Mouse (Mus musculus) embryonic facial prominence, embryonic 12.5 days (tissue): Measurements from ENCODE around the gene Zmiz2. TPM values are rescaled to one million over a fixed set of nuclear protein-coding genes. Genes with fewer than 3 reads are reported as not detected.
A peak's percentile ranks its signal among the peaks of the same experiment; 100 is the strongest.
"Not testable (repeated sequence)": the region's sequence is repeated elsewhere in the genome, so short reads cannot be mapped to it uniquely, and the experiment has no call there.

Experiments
- ATAC-seq: fragments of 200-750 bp; cut with Nextera tagmentation; 2 replicates; pipeline ENCODE4 v1.8.0; 2017; ENCODE audit not compliant: insufficient number of reproducible peaks, insufficient read depth, low FRiP score, low TSS enrichment
- H3K27ac ChIP-seq: fragments of 300-500 bp; sonication (generic); 2 replicates; pipeline ENCODE4 v1.5.1; 2016; ENCODE audit warnings: mild to moderate bottlenecking
- H3K27me3 ChIP-seq: fragments of 300-500 bp; sonication (generic); 2 replicates; pipeline ENCODE4 v1.6.1; 2016; ENCODE audit warnings: mild to moderate bottlenecking, moderate library complexity
- H3K36me3 ChIP-seq: fragments of 300-500 bp; sonication (generic); 2 replicates; pipeline ENCODE4 v1.6.1; 2016; ENCODE audit warnings: mild to moderate bottlenecking
- H3K4me1 ChIP-seq: fragments of 300-500 bp; sonication (generic); 2 replicates; pipeline ENCODE4 v1.6.1; 2016
- H3K4me2 ChIP-seq: fragments of 300-500 bp; sonication (generic); replicated peaks from 2 replicates; pipeline ENCODE4 v1.6.1; 2016; ENCODE audit warnings: mild to moderate bottlenecking, moderate library complexity
- H3K4me3 ChIP-seq: fragments of 300-500 bp; sonication (generic); 2 replicates; pipeline ENCODE4 v1.5.1; 2016; ENCODE audit warnings: mild to moderate bottlenecking
- H3K9ac ChIP-seq: fragments of 300-500 bp; sonication (generic); 2 replicates; pipeline ENCODE4 v1.6.1; 2016; ENCODE audit warnings: mild to moderate bottlenecking, moderate library complexity
- H3K9me3 ChIP-seq: fragments of 300-500 bp; sonication (generic); 2 replicates; pipeline ENCODE4 v1.6.1; 2016; ENCODE audit warnings: mild to moderate bottlenecking, moderate library complexity
- WGBS: fragments of 180-500 bp; shearing (Covaris S2); methylation state at CpG from one replicate; pipeline ENCODE4 v1.1.7; 2016; 5-methylcytosine and 5-hydroxymethylcytosine counted together
- polyA plus RNA-seq: library from polyadenylated mRNA; unstranded; fragments of >200 nt; fragmentation: Nextera tagmentation; extraction: Ambion mirVana; gene quantifications from 2 replicates; pipeline ENCODE4 v1.2.1, GENCODE M21; 2016

The Zmiz2 gene
- polyA plus RNA-seq, 1 experiment from 2014 or later = 11.9 TPM

- Histone ChIP-seq H3K27me3 (no peaks in the 10 kb centered on the region), H3K36me3 (peaks cover 60% of the 10 kb centered on the region), H3K4me2 (no peak overlapping the region), H3K27ac (no peak overlapping the region), H3K9me3 (no peaks in the 10 kb centered on the region), H3K9ac (no peak overlapping the region), H3K4me3 (no peak overlapping the region), H3K4me1 (no peaks in the 10 kb centered on the region)
- ATAC-seq = no peak
- 93% methylated on average over 2 of the region's 2 CpGs for WGBS
Observed at GRCm38 (mm10) chr11:6437667-6438066, 48.8 kb downstream of the Zmiz2 start.

GRCm38 (mm10) chr11:6440171-6440570, 51.3 kb downstream of the Zmiz2 start:
- Histone ChIP-seq H3K9me3 (no peaks in the 10 kb centered on the region), H3K36me3 (peaks cover 35% of the 10 kb centered on the region), H3K4me2 (no peak overlapping the region), H3K27me3 (no peaks in the 10 kb centered on the region), H3K27ac (no peak overlapping the region), H3K4me1 (peaks cover 5% of the 10 kb centered on the region; the same call in 1 of the 2 replicates), H3K4me3 (no peak overlapping the region), H3K9ac (no peak overlapping the region)
- ATAC-seq = no peak
- WGBS = 96% methylated on average over 4 of the region's 4 CpGs

GRCm38 (mm10) chr11:6442566-6442965, 53.7 kb downstream of the Zmiz2 start:
- 97% methylated on average over 4 of the region's 4 CpGs for WGBS
- Histone ChIP-seq H3K27me3 (no peaks in the 10 kb centered on the region), H3K27ac (no peak overlapping the region), H3K9ac (no peak overlapping the region), H3K36me3 (peaks cover 14% of the 10 kb centered on the region), H3K4me3 (no peak overlapping the region), H3K9me3 (no peaks in the 10 kb centered on the region), H3K4me1 (peaks cover 5% of the 10 kb centered on the region; the same call in 1 of the 2 replicates), H3K4me2 (no peak overlapping the region)
- ATAC-seq = no peak

- ATAC-seq = no peak
- Histone ChIP-seq H3K27me3 (no peaks in the 10 kb centered on the region), H3K4me2 (peak overlapping the region; percentile 73), H3K4me3 (peak overlapping the region; percentile 72), H3K9me3 (no peaks in the 10 kb centered on the region), H3K36me3 (peaks cover 9% of the 10 kb centered on the region), H3K4me1 (peaks cover 5% of the 10 kb centered on the region; the same call in 1 of the 2 replicates), H3K27ac (no peak overlapping the region; the same call in 1 of the 2 replicates), H3K9ac (peak overlapping the region; percentile 90)
- WGBS = 63% methylated on average over 4 of the region's 4 CpGs
Observed at GRCm38 (mm10) chr11:6443102-6443501, 54.2 kb downstream of the Zmiz2 start.

DNA sequence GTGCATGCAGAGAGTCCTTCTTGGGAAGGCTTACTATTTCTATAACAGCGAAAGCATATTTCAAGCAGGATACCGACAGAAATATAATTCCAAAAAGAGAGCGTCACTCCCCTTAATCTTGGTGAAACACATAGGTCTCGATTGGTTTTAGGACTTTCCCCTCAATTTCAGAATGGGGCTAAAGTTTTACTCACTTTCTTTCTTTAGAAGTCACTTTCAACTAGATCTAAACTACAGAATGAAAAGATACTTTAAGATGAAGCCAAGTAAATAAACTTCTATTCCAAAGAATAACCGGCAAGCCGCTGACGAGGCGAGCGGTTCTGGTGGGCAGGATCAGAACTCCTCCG, 54.8 kb downstream of the Zmiz2 start:
- peaks cover 3% of the 10 kb centered on the region for H3K36me3 ChIP-seq
- no peak for ATAC-seq
- H3K4me2 ChIP-seq = peak overlapping the region; percentile 73
- no peaks in the 10 kb centered on the region for H3K9me3 ChIP-seq
- peak overlapping the region; percentile 96 for H3K27ac ChIP-seq
- no peaks in the 10 kb centered on the region for H3K27me3 ChIP-seq
- H3K9ac ChIP-seq = peak overlapping the region; percentile 90
- peaks cover 5% of the 10 kb centered on the region; the same call in 1 of the 2 replicates for H3K4me1 ChIP-seq
- 2% methylated on average over 10 of the region's 10 CpGs for WGBS
- H3K4me3 ChIP-seq = peak overlapping the region; percentile 72

GRCm38 (mm10) chr11:6444077-6444853, 55.4 kb downstream of the Zmiz2 start, which contains the start of gene H2afv:
H2afv (minus strand) TSS chr11:6444443.
- Histone ChIP-seq H3K4me1 (peaks cover 5% of the 10 kb centered on the region; the same call in 1 of the 2 replicates), H3K4me3 (peak within 1 kb of the TSS; percentile 72), H3K9ac (peak within 1 kb of the TSS; percentile 90), H3K27me3 (no peaks in the 10 kb centered on the region), H3K36me3 (no peaks in the 10 kb centered on the region; the same call in none of the 2 replicates), H3K9me3 (no peaks in the 10 kb centered on the region), H3K4me2 (peak within 1 kb of the TSS; percentile 73), H3K27ac (peak within 1 kb of the TSS; percentile 96)
- WGBS = under 1% methylated on average over 56 of the region's 80 CpGs
- ATAC-seq = peak; percentile 98

DNA sequence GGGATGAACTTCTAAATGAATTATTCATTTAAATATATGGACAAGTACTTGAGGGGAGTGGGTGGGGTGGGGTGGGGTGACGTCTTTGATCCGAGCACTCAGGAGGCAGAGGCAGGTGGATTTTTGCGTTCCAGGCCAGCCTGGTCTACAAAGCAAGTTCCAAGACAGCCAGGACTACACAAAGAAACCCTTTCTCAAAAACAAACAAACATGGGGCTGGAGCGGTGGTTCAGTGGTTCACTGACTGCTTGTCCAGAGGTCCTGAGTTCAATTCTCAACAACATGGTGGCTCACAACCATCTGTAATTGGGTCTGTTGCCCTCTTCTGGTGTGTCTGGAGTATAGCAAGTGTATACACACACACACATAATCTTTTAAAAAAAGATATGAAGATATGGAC, 56.6 kb downstream of the Zmiz2 start:
- H3K9ac ChIP-seq = no peak overlapping the region
- H3K9me3 ChIP-seq = no peaks in the 10 kb centered on the region
- peaks cover 5% of the 10 kb centered on the region; the same call in 1 of the 2 replicates for H3K4me1 ChIP-seq
- WGBS = 75% methylated on average over 4 of the region's 4 CpGs
- H3K36me3 ChIP-seq = no peaks in the 10 kb centered on the region; the same call in none of the 2 replicates
- ATAC-seq = no peak
- no peak overlapping the region for H3K4me2 ChIP-seq
- H3K4me3 ChIP-seq = no peak overlapping the region
- H3K27me3 ChIP-seq = no peaks in the 10 kb centered on the region
- H3K27ac ChIP-seq = no peak overlapping the region

DNA sequence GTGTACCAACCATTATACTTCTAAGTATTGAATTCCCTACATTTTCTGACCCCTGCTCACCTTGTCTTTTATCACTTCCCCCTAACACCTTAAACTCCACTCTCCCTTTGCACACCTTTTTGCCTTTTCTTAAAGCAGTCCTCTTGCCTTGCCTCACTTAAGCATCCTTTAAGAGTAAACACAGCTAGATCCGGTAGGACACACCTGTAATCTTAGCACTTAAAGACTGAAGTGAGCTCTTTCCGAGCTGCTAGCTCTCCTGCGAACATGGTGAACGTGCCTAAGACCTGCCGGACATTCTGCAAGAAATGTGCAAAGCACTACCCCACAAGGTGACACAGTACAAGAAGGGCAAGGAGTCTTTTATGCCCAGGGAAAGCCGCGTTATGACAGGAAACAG, 57.1 kb downstream of the Zmiz2 start:
- H3K4me3 ChIP-seq = no peak overlapping the region
- H3K27ac ChIP-seq = no peak overlapping the region
- no peaks in the 10 kb centered on the region for H3K9me3 ChIP-seq
- no peak for ATAC-seq
- WGBS = 92% methylated on average over 7 of the region's 7 CpGs
- H3K27me3 ChIP-seq = no peaks in the 10 kb centered on the region
- no peak overlapping the region for H3K9ac ChIP-seq
- peaks cover 5% of the 10 kb centered on the region; the same call in 1 of the 2 replicates for H3K4me1 ChIP-seq
- H3K4me2 ChIP-seq = no peak overlapping the region
- no peaks in the 10 kb centered on the region; the same call in none of the 2 replicates for H3K36me3 ChIP-seq

- H3K9me3 ChIP-seq = no peaks in the 10 kb centered on the region
- H3K27ac ChIP-seq = no peak overlapping the region
- no peaks in the 10 kb centered on the region for H3K27me3 ChIP-seq
- no peaks in the 10 kb centered on the region for H3K36me3 ChIP-seq
- H3K4me2 ChIP-seq = no peak overlapping the region
- H3K9ac ChIP-seq = no peak overlapping the region
- ATAC-seq = no peak
- WGBS = 87% methylated on average over 4 of the region's 4 CpGs
- H3K4me3 ChIP-seq = no peak overlapping the region
- H3K4me1 ChIP-seq = peaks cover 5% of the 10 kb centered on the region; the same call in 1 of the 2 replicates
Observed at GRCm38 (mm10) chr11:6447493-6447892, 58.6 kb downstream of the Zmiz2 start.

DNA sequence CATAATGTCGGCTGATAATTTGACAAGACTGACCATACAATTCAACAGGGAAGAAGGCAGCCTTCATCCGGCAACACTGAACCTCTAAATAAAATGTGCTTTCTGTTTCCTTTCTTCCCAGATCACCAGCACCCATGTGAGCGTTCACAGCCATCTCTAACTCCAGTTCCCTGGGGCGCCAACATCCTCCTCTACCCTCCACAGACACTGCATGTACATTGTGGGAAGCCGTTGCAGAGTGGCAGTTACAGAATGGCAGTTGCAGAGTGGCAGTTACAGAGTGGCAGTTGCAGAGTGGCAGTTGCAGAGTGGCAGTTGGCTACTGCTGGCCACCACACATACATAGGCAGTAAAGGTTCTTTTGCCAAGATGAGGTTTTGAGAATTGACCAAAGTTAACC, 59.3 kb downstream of the Zmiz2 start:
- not testable (repeated sequence) for H3K27ac ChIP-seq, ATAC-seq, H3K4me3 ChIP-seq, H3K36me3 ChIP-seq, H3K9me3 ChIP-seq, H3K4me2 ChIP-seq, H3K9ac ChIP-seq, H3K4me1 ChIP-seq, H3K27me3 ChIP-seq
- 96% methylated on average over 5 of the region's 5 CpGs for WGBS
